Mouse (Mus musculus): ENCODE measurements around the gene Ewsr1.

- TF ChIP-seq CTCF (IDR thresholded peaks at IDR 0.05 in 2 of 3, conservative IDR thresholded peaks at IDR 0.05 in 1 of 3; ENCODE audit: control insufficient read depth in 1 of 3, insufficient read depth in 1 of 3, low read depth in 2 of 3, low read length in 3 of 3, poor library complexity in 1 of 3, severe bottlenecking in 1 of 3) (no peak), HCFC1 (IDR thresholded peaks at IDR 0.05; ENCODE audit: low read depth, low read length) (no peak), USF2 (IDR thresholded peaks at IDR 0.05; ENCODE audit: borderline replicate concordance in 1 of 2, insufficient read depth in 1 of 2, low read depth in 1 of 2, low read length in 2 of 2) (no peak), ZMIZ1 (IDR thresholded peaks at IDR 0.05; ENCODE audit: low read depth, low read length) (no peak), POLR2A (IDR thresholded peaks at IDR 0.05; ENCODE audit: control insufficient read depth in 1 of 2, insufficient read depth in 1 of 2, low read depth in 1 of 2, low read length in 2 of 2, poor library complexity in 1 of 2) (no peak), ZNF384 (IDR thresholded peaks at IDR 0.05; ENCODE audit: low read depth, low read length) (no peak), RCOR1 (IDR thresholded peaks at IDR 0.05; ENCODE audit: low read depth, low read length) (no peak), TCF12 (IDR thresholded peaks at IDR 0.05; ENCODE audit: low read depth, low read length) (no peak), MAZ (IDR thresholded peaks at IDR 0.05; ENCODE audit: low read depth, low read length) (no peak), ELF1 (IDR thresholded peaks at IDR 0.05; ENCODE audit: low read depth, low read length) (no peak), TBP (IDR thresholded peaks at IDR 0.05; ENCODE audit: low read depth, low read length) (no peak), ZKSCAN1 (IDR thresholded peaks at IDR 0.05; ENCODE audit: low read depth, low read length) (no peak), MYB (IDR thresholded peaks at IDR 0.05; ENCODE audit: low read depth, low read length) (no peak), NRF1 (IDR thresholded peaks at IDR 0.05; ENCODE audit: insufficient read depth, low read depth, low read length, poor library complexity, severe bottlenecking) (no peak)
Measured at GRCm38 (mm10) chr11:5129035-5129480, 30.0 kb upstream of the Ewsr1 start.
